Mouse (Mus musculus): ENCODE measurements around the gene Bmp4.
A peak's percentile ranks its signal among the peaks of the same experiment; 100 is the strongest.

Gene Bmp4

GRCm38 (mm10) chr14:46390249-46390775 is at the start of gene Bmp4:
Gene Bmp4 (minus strand): TSS chr14:46390669.
- peak; percentile 82 for DNase-seq (ENCODE audit: low spot score)

GRCm38 (mm10) chr14:46439461-46440048 is 49.1 kb upstream of the Bmp4 start:
- peak; percentile 60 for DNase-seq (ENCODE audit: low spot score)

DNA sequence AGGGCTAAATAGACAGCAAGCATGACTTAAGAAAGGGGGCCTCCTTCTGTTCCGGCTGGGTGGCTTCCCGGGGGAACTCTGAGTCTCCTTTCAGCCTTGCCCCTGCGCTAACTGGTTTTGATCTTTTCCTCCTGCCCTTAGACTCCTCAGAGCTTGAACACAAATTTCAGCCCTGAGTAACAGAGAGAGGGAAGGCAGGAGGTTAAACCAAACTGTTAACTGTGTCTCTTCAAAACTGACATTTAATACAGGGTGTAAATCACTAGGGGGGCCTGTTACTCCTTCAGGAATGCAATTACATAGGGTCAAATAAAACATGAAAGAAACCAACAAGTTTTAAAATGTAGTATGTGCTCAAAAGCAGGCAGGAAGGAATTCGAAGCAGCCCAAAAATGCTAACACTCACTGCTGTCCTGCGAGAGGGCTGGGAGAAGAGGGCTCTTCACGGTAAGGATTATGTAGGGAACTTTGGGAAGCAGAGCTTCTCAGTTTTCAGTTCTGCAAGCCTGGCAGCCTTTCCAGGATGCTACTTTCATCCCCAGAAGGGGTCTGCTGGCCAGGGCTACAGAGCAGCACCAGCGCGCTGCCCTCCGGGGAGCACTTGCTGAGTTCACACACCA is 46.1 kb upstream of the Bmp4 start:
- DNase-seq (ENCODE audit: low spot score) = peak; percentile 15

- DNase-seq (ENCODE audit: low spot score) = no peak
These were observed 39.8 kb upstream of the Bmp4 start for GRCm38 (mm10) chr14:46430231-46430630.

- DNase-seq (ENCODE audit: low spot score) = no peak
These were observed 36.8 kb upstream of the Bmp4 start for GRCm38 (mm10) chr14:46427251-46427650.

DNA sequence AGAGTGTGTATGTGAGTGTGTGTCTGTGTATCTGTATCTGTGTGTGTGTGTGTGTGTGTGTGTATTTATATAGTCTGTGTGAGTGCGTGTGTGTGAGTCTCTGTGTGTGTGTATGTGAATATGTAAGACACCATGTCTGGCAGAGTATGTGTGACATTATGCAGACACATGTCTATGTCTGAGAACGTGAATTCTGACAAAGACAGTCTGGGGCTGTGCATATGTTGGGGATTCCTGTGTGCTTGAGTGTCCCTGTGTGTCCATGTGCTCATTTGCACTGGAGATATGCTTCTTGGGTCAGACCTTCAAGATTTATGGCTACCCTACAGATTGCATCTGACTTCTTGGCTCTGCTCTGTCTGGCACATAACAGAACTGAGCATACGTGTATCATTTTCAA is 31.4 kb upstream of the Bmp4 start:
- no peak for DNase-seq (ENCODE audit: low spot score)

GRCm38 (mm10) chr14:46419269-46419668 is 28.8 kb upstream of the Bmp4 start:
- DNase-seq (ENCODE audit: low spot score) = no peak

- no peak for DNase-seq (ENCODE audit: low spot score)
These were observed 28.1 kb upstream of the Bmp4 start for GRCm38 (mm10) chr14:46418371-46419097.

- no peak for DNase-seq (ENCODE audit: low spot score)
These were observed 22.1 kb upstream of the Bmp4 start for GRCm38 (mm10) chr14:46412497-46413000.

- no peak for DNase-seq (ENCODE audit: low spot score)
These were observed 20.2 kb upstream of the Bmp4 start for GRCm38 (mm10) chr14:46410557-46411120.

DNA sequence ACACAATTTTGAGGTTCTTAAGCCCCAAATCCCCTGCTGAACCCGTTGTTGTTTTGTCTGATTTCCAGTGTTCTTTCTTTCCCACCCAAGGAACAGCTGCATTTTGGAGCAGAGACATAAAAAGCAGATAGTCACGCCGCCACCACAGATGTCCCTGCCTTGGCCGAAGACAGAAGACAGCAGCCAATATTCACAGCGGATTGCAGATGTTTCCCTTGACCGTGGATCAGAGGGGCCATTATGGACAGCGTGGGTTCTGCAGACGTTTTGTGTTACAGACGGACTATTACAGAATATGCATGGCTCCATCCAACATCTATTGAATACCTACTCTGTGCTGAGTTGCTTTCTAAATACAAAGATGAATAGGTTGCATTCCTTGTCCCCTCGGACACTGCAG is 18.5 kb upstream of the Bmp4 start:
- no peak for DNase-seq (ENCODE audit: low spot score)

DNA sequence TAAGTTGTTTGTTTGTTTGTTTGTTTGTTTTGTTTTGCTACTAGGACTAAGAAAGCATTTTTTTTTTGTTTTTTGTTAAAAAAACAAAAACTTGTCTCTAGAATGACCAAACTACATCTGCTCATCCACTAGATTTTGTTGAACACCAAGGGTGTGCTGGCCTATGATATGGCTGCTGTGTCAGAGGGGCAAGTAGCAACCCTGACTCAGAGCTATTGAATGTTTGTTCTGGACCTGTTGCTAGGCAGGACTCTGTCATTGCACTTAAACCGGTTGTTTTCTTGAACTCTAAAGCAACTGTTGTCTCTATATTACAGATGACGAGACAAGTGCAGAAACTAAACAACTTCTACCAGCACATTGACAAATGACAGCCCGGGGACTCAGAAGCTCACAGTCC is 17.9 kb upstream of the Bmp4 start:
- no peak for DNase-seq (ENCODE audit: low spot score)

DNA sequence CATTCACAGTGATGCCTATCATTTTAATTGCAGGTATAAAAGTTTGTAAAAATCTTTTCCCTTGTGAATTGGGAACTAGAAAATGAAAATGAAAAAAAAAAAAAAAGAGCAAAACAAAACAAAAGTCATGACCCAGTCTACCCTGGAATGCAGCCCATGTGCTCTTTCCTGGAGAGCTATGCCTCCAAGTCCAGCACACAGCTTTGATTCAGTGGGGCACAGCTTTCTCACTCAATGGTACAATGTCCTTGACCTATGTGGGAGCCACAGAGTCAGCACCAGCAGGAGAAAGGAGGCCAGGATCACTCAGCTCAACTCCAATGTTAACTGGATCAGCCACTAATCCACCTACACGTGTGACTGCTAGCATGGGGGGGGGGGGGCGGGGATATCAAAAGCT is 9.5 kb upstream of the Bmp4 start:
- no peak for DNase-seq (ENCODE audit: low spot score)

GRCm38 (mm10) chr14:46398091-46398695 is 7.7 kb upstream of the Bmp4 start:
- peak; percentile 55 for DNase-seq (ENCODE audit: low spot score)

GRCm38 (mm10) chr14:46391621-46392170 is 1.2 kb upstream of the Bmp4 start:
- no peak for DNase-seq (ENCODE audit: low spot score)

DNA sequence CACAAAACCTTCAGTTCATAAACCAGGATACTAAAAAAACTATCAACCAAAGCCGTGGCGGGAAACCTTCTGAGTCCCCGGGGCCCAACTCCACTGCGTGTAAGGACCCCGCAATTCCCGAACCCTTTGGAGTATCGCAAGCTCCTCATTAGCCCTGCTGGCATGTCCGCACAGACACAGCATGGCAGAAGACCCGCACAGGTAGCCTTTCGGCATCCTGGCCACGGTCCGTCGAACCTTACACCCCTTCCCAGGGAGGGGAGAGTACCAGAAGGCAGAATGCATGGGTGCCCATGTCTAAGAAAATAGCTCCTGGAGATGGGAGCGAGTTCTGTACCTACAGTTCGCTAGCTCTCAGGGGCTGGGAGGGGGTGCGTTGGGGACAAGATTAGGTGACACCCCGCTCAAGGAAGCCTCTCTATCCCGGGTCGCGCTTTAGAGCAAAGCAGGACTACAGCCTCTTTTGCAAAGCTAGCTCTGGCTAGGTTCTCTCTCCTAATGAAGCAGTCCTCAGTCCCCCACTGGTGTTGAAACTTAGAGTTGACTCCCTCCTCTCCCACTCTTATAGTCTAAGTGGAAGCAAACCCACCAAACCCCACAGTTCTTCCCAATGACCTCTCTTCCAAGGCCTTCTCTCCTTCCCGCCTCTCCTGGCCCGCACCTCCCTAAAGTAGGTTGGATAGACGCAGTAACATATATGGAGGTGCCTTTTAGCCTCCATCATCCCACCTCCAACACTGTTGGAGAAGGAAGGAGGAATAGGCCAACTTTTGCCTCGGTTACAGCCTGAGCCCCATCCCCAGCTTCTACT is 826 bp downstream of the Bmp4 start:
- no peak for DNase-seq (ENCODE audit: low spot score)

GRCm38 (mm10) chr14:46388636-46389035 is 1.8 kb downstream of the Bmp4 start:
- DNase-seq (ENCODE audit: low spot score) = peak; percentile 69

GRCm38 (mm10) chr14:46387821-46388481 is 2.5 kb downstream of the Bmp4 start:
- peak; percentile 52 for DNase-seq (ENCODE audit: low spot score)

- DNase-seq (ENCODE audit: low spot score) = peak; percentile 91
These were observed 3.2 kb downstream of the Bmp4 start for GRCm38 (mm10) chr14:46387357-46387671.

DNA sequence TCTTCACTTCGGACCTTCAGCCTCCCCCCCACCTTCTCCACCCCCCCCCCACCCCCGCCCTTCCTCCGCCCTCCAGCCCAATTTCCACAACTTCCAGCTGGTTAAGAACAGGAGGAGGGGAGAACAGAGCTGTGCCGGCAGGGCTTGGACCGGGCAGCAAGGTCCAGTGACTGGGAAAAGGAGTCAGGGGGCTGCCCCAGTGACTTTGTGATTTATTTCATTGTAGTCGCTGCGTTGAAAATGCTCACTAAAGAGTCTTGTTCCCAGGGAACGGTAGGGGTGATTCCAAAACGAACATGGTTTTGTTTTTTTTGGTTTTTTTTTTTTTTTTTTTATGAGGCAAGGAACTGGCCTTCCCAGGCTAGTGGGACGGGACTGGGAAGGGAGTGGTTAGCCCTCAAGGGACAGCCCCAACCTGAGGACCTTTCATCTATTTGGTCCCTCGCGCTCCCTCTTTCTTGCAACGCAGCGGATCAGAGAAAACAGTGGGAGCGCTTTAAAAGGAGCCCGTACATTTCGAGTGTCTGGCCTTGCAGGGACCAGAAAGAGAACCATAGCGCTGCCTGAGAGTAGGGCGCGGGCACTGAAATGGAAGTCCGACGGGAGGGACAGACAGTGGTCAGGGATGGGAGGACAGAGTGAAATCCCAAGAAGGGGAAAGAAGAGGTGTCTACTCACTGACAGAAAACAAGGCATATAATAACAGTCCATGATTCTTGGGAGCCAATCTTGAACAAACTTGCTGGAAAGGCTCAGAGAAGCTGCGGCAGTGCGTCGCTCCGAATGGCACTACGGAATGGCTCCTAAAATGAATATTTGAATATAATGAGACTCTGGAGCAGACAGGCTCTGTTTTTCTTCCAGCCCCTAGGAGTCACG is 3.8 kb downstream of the Bmp4 start:
- DNase-seq (ENCODE audit: low spot score) = no peak
